Mouse (Mus musculus) spleen, adult 2 months (tissue): Measurements from ENCODE around the gene Zmat1.
A peak's percentile ranks its signal among the peaks of the same experiment; 100 is the strongest.

Experiments used
- CTCF ChIP-seq: fragments of 200-500 bp; IDR thresholded peaks from 2 replicates; pipeline ENCODE4 v1.5.1; 2011; ENCODE audit warnings: mild to moderate bottlenecking, inconsistent platforms; ENCODE audit not compliant: insufficient read depth, insufficient read length, insufficient replicate concordance; ENCODE audit errors: extremely low read depth
- POLR2A ChIP-seq: fragments of 200-500 bp; IDR thresholded peaks from 2 replicates; pipeline ENCODE4 v1.6.1; 2011; ENCODE audit warnings: low read depth, low read length, inconsistent platforms

- no peak for TF ChIP-seq CTCF
- peak; percentile 75 for TF ChIP-seq POLR2A
Measured at GRCm38 (mm10) chrX:135008720-135009470, at the start of gene Zmat1.
